Mouse (Mus musculus) left cerebral cortex, adult 2 months (tissue): Measurements from ENCODE around the gene Olfr1113. TPM values are rescaled to one million over a fixed set of nuclear protein-coding genes. Genes with fewer than 3 reads are reported as not detected.
"Not testable (repeated sequence)": the region's sequence is repeated elsewhere in the genome, so short reads cannot be mapped to it uniquely, and the experiment has no call there.

ENCODE experiments used
- DNase-seq, 2 experiments: peaks; one replicate each; pipeline ENCODE4 v3.0.0; 2021 to 2022; ENCODE audit warnings: low spot score in 2 of 2, mixed read lengths in 1 of 2; ENCODE audit errors: extremely low spot score in 1 of 2
- H3K27ac ChIP-seq: fragments of 200-600 bp; 2 replicates; pipeline ENCODE4 v1.8.1; 2022
- H3K4me3 ChIP-seq: fragments of 200-600 bp; 2 replicates; pipeline ENCODE4 v1.8.1; 2022
- CTCF ChIP-seq: fragments of 200-600 bp; IDR thresholded peaks from 2 replicates; pipeline ENCODE4 v1.8.1; 2022; ENCODE audit warnings: antibody characterized with exemption, mild to moderate bottlenecking, moderate library complexity
- intact Hi-C: fragments of 180-260 bp; cut with DNase I; formaldehyde crosslinking; loops from one replicate; pipeline ENCODE4 v1.15.1; 2025
- long read RNA-seq, 2 experiments: library from polyadenylated mRNA; stranded (forward); transcript quantifications; one replicate each; pipeline ENCODE4 v2.0.0; 2021; ENCODE audit warnings: borderline mapping rate in 2 of 2
- microRNA-seq, 2 experiments: library from miRNA; unstranded; fragments of <30 nt; microRNA quantifications; one replicate each; pipeline ENCODE4 v1.2.0; 2021
- total RNA-seq, 2 experiments: library from RNA; stranded (reverse); gene quantifications; 2 replicates each; pipeline ENCODE4 v1.2.3; 2021

Gene Olfr1113
- total RNA-seq, result not detected
- long read RNA-seq, experiment 1, result 0 reads
- long read RNA-seq, experiment 2, result 0 reads

GRCm38 (mm10) chr2:87208670-87209069 is at the start of gene Olfr1113:
Gene Olfr1113, plus strand, starts transcription at chr2:87208970.
- no peak for TF ChIP-seq CTCF
- DNase-seq, result no peak
- intact Hi-C loops, result no loop called here
- Histone ChIP-seq H3K4me3 (no peak within 1 kb of the TSS), H3K27ac (no peak within 1 kb of the TSS)

GRCm38 (mm10) chr2:87167731-87168130 is 41.0 kb upstream of the Olfr1113 start:
- intact Hi-C loops, H3K27ac ChIP-seq, DNase-seq, H3K4me3 ChIP-seq: not testable (repeated sequence)

GRCm38 (mm10) chr2:87187498-87187897 is 21.3 kb upstream of the Olfr1113 start, which contains the start of gene Olfr1112:
Gene Olfr1112, plus strand, starts transcription at chr2:87187798.
- TF ChIP-seq CTCF, result no peak
- no peak for DNase-seq
- H3K4me3 ChIP-seq, result no peak within 1 kb of the TSS
- no peak within 1 kb of the TSS for H3K27ac ChIP-seq
- intact Hi-C loops, result no loop called here

- TF ChIP-seq CTCF, result no peak
- Histone ChIP-seq H3K27ac (no peak within 1 kb of the TSS), H3K4me3 (no peak within 1 kb of the TSS)
- no peak for DNase-seq
- intact Hi-C loops, result no loop called here
Observed at GRCm38 (mm10) chr2:87247713-87248112, 38.9 kb downstream of the Olfr1113 start, which contains the start of gene Olfr1115. Gene Olfr1115, plus strand, starts transcription at chr2:87248013.

Small RNA genes lying within 50 kb of the gene (microRNA-seq; reads per million reads assigned to microRNA genes)
- gene Gm27438, result 0 reads per million in 2 experiments

Other genes starting within 250 kb of the Olfr1113 start
- gene Olfr1099, start 248.3 kb upstream of the Olfr1113 start, total RNA-seq, result not detected
- not detected for gene Olfr1100, start 229.0 kb upstream of the Olfr1113 start, total RNA-seq
- not detected for gene Olfr1101, start 217.7 kb upstream of the Olfr1113 start, total RNA-seq
- not detected for gene Olfr1102, start 210.6 kb upstream of the Olfr1113 start, total RNA-seq
- not detected for gene Olfr1104, start 181.9 kb upstream of the Olfr1113 start, total RNA-seq
- not detected for gene Olfr1105, start 172.4 kb upstream of the Olfr1113 start, total RNA-seq
- not detected for gene Olfr1106, start 156.7 kb upstream of the Olfr1113 start, total RNA-seq
- gene Olfr1107, start 133.2 kb upstream of the Olfr1113 start, total RNA-seq, result not detected
- gene Olfr1109, start 113.0 kb upstream of the Olfr1113 start, total RNA-seq, result not detected
- gene Olfr259, start 94.4 kb upstream of the Olfr1113 start, total RNA-seq, result not detected
- gene Olfr1110, start 68.7 kb upstream of the Olfr1113 start, total RNA-seq, result not detected
- gene Olfr1111, start 56.3 kb upstream of the Olfr1113 start, total RNA-seq, result not detected
- gene Olfr1112, start 21.2 kb upstream of the Olfr1113 start, total RNA-seq, result not detected
- not detected for gene Olfr1115, start 39.0 kb downstream of the Olfr1113 start, total RNA-seq
- not detected for gene Olfr1116, start 58.6 kb downstream of the Olfr1113 start, total RNA-seq
- not detected for gene Olfr1118, start 98.6 kb downstream of the Olfr1113 start, total RNA-seq
- gene Olfr1120, start 145.8 kb downstream of the Olfr1113 start, total RNA-seq, result not detected
- gene Olfr1121, start 160.9 kb downstream of the Olfr1113 start, total RNA-seq, result not detected
- gene Olfr1122, start 176.9 kb downstream of the Olfr1113 start, total RNA-seq, result under 1 TPM in 1 of 2 experiments, not detected in 1; 0.11 TPM
- gene Olfr1123, start 207.7 kb downstream of the Olfr1113 start, total RNA-seq, result not detected
- gene Olfr1124, start 221.3 kb downstream of the Olfr1113 start, total RNA-seq, result not detected
- not detected for gene Olfr1126, start 245.0 kb downstream of the Olfr1113 start, total RNA-seq